Mouse (Mus musculus): ENCODE measurements at regions not wholly inside any gene's neighbourhood (a gene's known extent, or its start where the extent isn't known, plus 50 kb on each side); places are given as distances from the start of the nearest gene placed in this dataset.

- Histone ChIP-seq H3K9me3 (ENCODE audit: control insufficient read depth, low read length) (no peaks in the 10 kb centered on the region), H3K4me3 (replicated peaks; ENCODE audit: low read length) (no peak overlapping the region), H3K9ac (ENCODE audit: low read depth, low read length, severe bottlenecking) (no peak overlapping the region), H3K4me1 (ENCODE audit: control insufficient read depth, insufficient read depth, low read length) (peaks cover 31% of the 10 kb centered on the region), H3K36me3 (ENCODE audit: control insufficient read depth, insufficient read depth, low read length) (no peaks in the 10 kb centered on the region), H3K4me2 (replicated peaks; ENCODE audit: low read depth, low read length, severe bottlenecking) (no peak overlapping the region), H3K27me3 (ENCODE audit: control insufficient read depth, insufficient read depth, low read length) (no peaks in the 10 kb centered on the region), H3K27ac (replicated peaks; ENCODE audit: low read depth, low read length) (peak overlapping the region; percentile 45)
- peak; percentile 58 for DNase-seq (ENCODE audit: low spot score)
- TF ChIP-seq POLR2A (IDR thresholded peaks at IDR 0.05; ENCODE audit: borderline replicate concordance, extremely low read depth, insufficient read depth, insufficient read length): no peak
- WGBS: 50% methylated on average over 5 of the region's 5 CpGs
- peak; percentile 37; the same call in 1 of the 2 replicates for ATAC-seq (ENCODE audit: low FRiP score, low read depth)
These were observed 335.4 kb downstream of the Ets1 start for GRCm38 (mm10) chr9:32971421-32971820.

GRCm38 (mm10) chr9:32971926-32972325 is 335.9 kb downstream of the Ets1 start:
- Histone ChIP-seq H3K9me3 (ENCODE audit: control insufficient read depth, low read length) (no peaks in the 10 kb centered on the region), H3K27me3 (ENCODE audit: control insufficient read depth, insufficient read depth, low read length) (no peaks in the 10 kb centered on the region), H3K4me1 (ENCODE audit: control insufficient read depth, insufficient read depth, low read length) (peaks cover 31% of the 10 kb centered on the region), H3K4me2 (replicated peaks; ENCODE audit: low read depth, low read length, severe bottlenecking) (no peak overlapping the region), H3K27ac (replicated peaks; ENCODE audit: low read depth, low read length) (peak overlapping the region; percentile 45), H3K36me3 (ENCODE audit: control insufficient read depth, insufficient read depth, low read length) (no peaks in the 10 kb centered on the region), H3K9ac (ENCODE audit: low read depth, low read length, severe bottlenecking) (no peak overlapping the region), H3K4me3 (replicated peaks; ENCODE audit: low read length) (no peak overlapping the region)
- TF ChIP-seq POLR2A (IDR thresholded peaks at IDR 0.05; ENCODE audit: borderline replicate concordance, extremely low read depth, insufficient read depth, insufficient read length): no peak
- DNase-seq (ENCODE audit: low spot score) (peak; percentile 45), ATAC-seq (ENCODE audit: low FRiP score, low read depth) (peak; percentile 26; the same call in 1 of the 2 replicates)
- 54% methylated on average over 7 of the region's 7 CpGs for WGBS

DNA sequence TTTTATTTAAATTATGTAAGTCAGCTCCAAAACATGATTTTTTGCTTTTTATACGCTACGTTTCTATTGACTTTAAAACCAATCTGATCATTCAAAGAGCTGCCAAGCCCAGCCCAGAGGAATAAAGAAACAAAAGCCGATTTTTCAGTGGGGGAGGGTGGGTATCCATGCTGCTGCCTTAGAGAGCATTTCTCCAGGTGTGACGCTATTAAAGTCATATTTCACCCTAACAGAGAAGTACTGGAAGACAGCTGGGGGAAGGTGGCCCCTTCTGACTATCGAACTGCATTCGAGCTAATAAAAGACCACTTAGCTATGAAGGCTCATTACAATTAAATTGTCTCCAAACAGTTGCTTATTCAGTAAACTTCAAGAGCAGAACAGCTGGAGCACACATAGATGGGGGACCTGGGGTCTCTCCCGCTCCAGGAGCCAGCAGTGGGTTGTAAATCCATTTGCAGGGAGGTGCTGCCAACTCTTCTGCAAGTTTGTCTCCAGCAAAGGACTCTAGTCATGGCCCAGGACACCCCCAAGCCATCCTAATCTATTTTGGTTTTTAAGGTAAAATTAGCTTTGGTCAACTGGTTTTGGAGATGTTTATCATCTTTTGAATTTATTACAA is 336.5 kb downstream of the Ets1 start:
- H3K9ac ChIP-seq (ENCODE audit: low read depth, low read length, severe bottlenecking): no peak overlapping the region
- no peak overlapping the region for H3K4me2 ChIP-seq (replicated peaks; ENCODE audit: low read depth, low read length, severe bottlenecking)
- no peak overlapping the region for H3K27ac ChIP-seq (replicated peaks; ENCODE audit: low read depth, low read length)
- H3K36me3 ChIP-seq (ENCODE audit: control insufficient read depth, insufficient read depth, low read length): no peaks in the 10 kb centered on the region
- no peaks in the 10 kb centered on the region for H3K27me3 ChIP-seq (ENCODE audit: control insufficient read depth, insufficient read depth, low read length)
- no peaks in the 10 kb centered on the region for H3K9me3 ChIP-seq (ENCODE audit: control insufficient read depth, low read length)
- ATAC-seq (ENCODE audit: low FRiP score, low read depth) (no peak), DNase-seq (ENCODE audit: low spot score) (peak; percentile 51)
- WGBS: 13% methylated on average over 7 of the region's 7 CpGs
- H3K4me3 ChIP-seq (replicated peaks; ENCODE audit: low read length): no peak overlapping the region
- H3K4me1 ChIP-seq (ENCODE audit: control insufficient read depth, insufficient read depth, low read length): peaks cover 31% of the 10 kb centered on the region
- TF ChIP-seq POLR2A (IDR thresholded peaks at IDR 0.05; ENCODE audit: borderline replicate concordance, extremely low read depth, insufficient read depth, insufficient read length): no peak

- no peak overlapping the region for H3K4me3 ChIP-seq (replicated peaks; ENCODE audit: low read length)
- no peak overlapping the region for H3K9ac ChIP-seq (ENCODE audit: low read depth, low read length, severe bottlenecking)
- no peaks in the 10 kb centered on the region for H3K9me3 ChIP-seq (ENCODE audit: control insufficient read depth, low read length)
- H3K36me3 ChIP-seq (ENCODE audit: control insufficient read depth, insufficient read depth, low read length): no peaks in the 10 kb centered on the region
- 89% methylated on average over 7 of the region's 7 CpGs for WGBS
- no peak overlapping the region for H3K4me2 ChIP-seq (replicated peaks; ENCODE audit: low read depth, low read length, severe bottlenecking)
- TF ChIP-seq POLR2A (IDR thresholded peaks at IDR 0.05; ENCODE audit: borderline replicate concordance, extremely low read depth, insufficient read depth, insufficient read length): no peak
- no peak overlapping the region for H3K27ac ChIP-seq (replicated peaks; ENCODE audit: low read depth, low read length)
- ATAC-seq (ENCODE audit: low FRiP score, low read depth): no peak
- no peaks in the 10 kb centered on the region for H3K27me3 ChIP-seq (ENCODE audit: control insufficient read depth, insufficient read depth, low read length)
- H3K4me1 ChIP-seq (ENCODE audit: control insufficient read depth, insufficient read depth, low read length): peaks cover 6% of the 10 kb centered on the region; the same call in 1 of the 2 replicates
- no peak for DNase-seq (ENCODE audit: low spot score)
These were observed 341.7 kb downstream of the Ets1 start for GRCm38 (mm10) chr9:32977732-32978131.

GRCm38 (mm10) chr9:32980846-32981245 is 344.8 kb downstream of the Ets1 start:
- Histone ChIP-seq H3K4me2 (replicated peaks; ENCODE audit: low read depth, low read length, severe bottlenecking) (no peak overlapping the region), H3K27ac (replicated peaks; ENCODE audit: low read depth, low read length) (no peak overlapping the region), H3K4me1 (ENCODE audit: control insufficient read depth, insufficient read depth, low read length) (peaks cover under 1% of the 10 kb centered on the region; the same call in 1 of the 2 replicates), H3K9me3 (ENCODE audit: control insufficient read depth, low read length) (no peaks in the 10 kb centered on the region), H3K4me3 (replicated peaks; ENCODE audit: low read length) (no peak overlapping the region), H3K36me3 (ENCODE audit: control insufficient read depth, insufficient read depth, low read length) (no peaks in the 10 kb centered on the region), H3K27me3 (ENCODE audit: control insufficient read depth, insufficient read depth, low read length) (no peaks in the 10 kb centered on the region), H3K9ac (ENCODE audit: low read depth, low read length, severe bottlenecking) (no peak overlapping the region)
- DNase-seq (ENCODE audit: low spot score): no peak
- no peak for ATAC-seq (ENCODE audit: low FRiP score, low read depth)
- TF ChIP-seq POLR2A (IDR thresholded peaks at IDR 0.05; ENCODE audit: borderline replicate concordance, extremely low read depth, insufficient read depth, insufficient read length): no peak

All from limb, embryonic 14.5 days (tissue).